Mouse (Mus musculus) adrenal gland, adult 2 months (tissue): ENCODE data around the gene Prl6a1. TPM values are rescaled to one million over a fixed set of nuclear protein-coding genes. Genes with fewer than 3 reads are reported as not detected.

Experiments
- DNase-seq: peaks from one replicate; pipeline ENCODE4 v3.0.0; 2021
- long read RNA-seq: library from polyadenylated mRNA; stranded (forward); transcript quantifications from one replicate; pipeline ENCODE4 v2.0.0, GENCODE M21; 2021
- polyA plus RNA-seq: library from polyadenylated mRNA; depleted of rRNA; stranded (reverse); fragments of >200 nt; gene quantifications from 2 replicates; pipeline ENCODE4 v1.2.3, GENCODE M21; 2012; rRNA removed
- total RNA-seq, 2 experiments: library from RNA; stranded (reverse); gene quantifications; 2 replicates each; pipeline ENCODE4 v1.2.3; 2021

Gene Prl6a1
- not detected for total RNA-seq
- polyA plus RNA-seq = not detected in 2 replicates
- long read RNA-seq = 0 reads

GRCm38 (mm10) chr13:27312334-27313225 lies at the start of gene Prl6a1:
TSS of gene Prl6a1 (plus strand) at chr13:27312627.
- no peak for DNase-seq

- no peak for DNase-seq
These were observed 22.6 kb downstream of the Prl6a1 start for GRCm38 (mm10) chr13:27334989-27335388.

GRCm38 (mm10) chr13:27342733-27343275 lies 30.4 kb downstream of the Prl6a1 start:
- DNase-seq = no peak

- no peak for DNase-seq
These were observed 32.9 kb downstream of the Prl6a1 start, which contains the start of gene Prl8a2 for GRCm38 (mm10) chr13:27345373-27345772. TSS of gene Prl8a2 (plus strand) at chr13:27345673.

Other genes starting within 250 kb of the Prl6a1 start
- gene Prl3d1, start 218.4 kb upstream of the Prl6a1 start, total RNA-seq = not detected
- not detected in 2 replicates for gene Prl3d1, start 218.4 kb upstream of the Prl6a1 start, polyA plus RNA-seq
- not detected for gene Prl3d2, start 190.9 kb upstream of the Prl6a1 start, total RNA-seq
- not detected in 2 replicates for gene Prl3d2, start 190.9 kb upstream of the Prl6a1 start, polyA plus RNA-seq
- gene Prl3d3, start 155.8 kb upstream of the Prl6a1 start, total RNA-seq = not detected
- not detected in 2 replicates for gene Prl3d3, start 155.8 kb upstream of the Prl6a1 start, polyA plus RNA-seq
- not detected for gene Prl3c1, start 116.0 kb upstream of the Prl6a1 start, total RNA-seq
- not detected in 2 replicates for gene Prl3c1, start 116.0 kb upstream of the Prl6a1 start, polyA plus RNA-seq
- gene Prl3b1, start 70.8 kb upstream of the Prl6a1 start, total RNA-seq = not detected
- gene Prl3b1, start 70.8 kb upstream of the Prl6a1 start, polyA plus RNA-seq = not detected in 2 replicates
- not detected for gene Prl3a1, start 53.2 kb upstream of the Prl6a1 start, total RNA-seq
- gene Prl3a1, start 53.2 kb upstream of the Prl6a1 start, polyA plus RNA-seq = not detected in 2 replicates
- gene Prl8a2, start 33.0 kb downstream of the Prl6a1 start, total RNA-seq = 1 to 10 TPM; 3.1 to 5.7 TPM
- gene Prl8a2, start 33.0 kb downstream of the Prl6a1 start, polyA plus RNA-seq = not detected in 2 replicates
- not detected for gene Prl2b1, start 78.2 kb downstream of the Prl6a1 start, total RNA-seq
- gene Prl2b1, start 78.2 kb downstream of the Prl6a1 start, polyA plus RNA-seq = not detected in 2 replicates
- not detected for gene Prl8a6, start 126.1 kb downstream of the Prl6a1 start, total RNA-seq
- not detected in 2 replicates for gene Prl8a6, start 126.1 kb downstream of the Prl6a1 start, polyA plus RNA-seq
- not detected for gene Prl8a8, start 200.6 kb downstream of the Prl6a1 start, total RNA-seq
- gene Prl8a8, start 200.6 kb downstream of the Prl6a1 start, polyA plus RNA-seq = not detected in 2 replicates